Mouse (Mus musculus) thymus, postnatal 25 days (tissue): ENCODE measurements around the gene Prune2.
A peak's percentile ranks its signal among the peaks of the same experiment; 100 is the strongest.

ENCODE experiments used
- DNase-seq: peaks from one replicate; pipeline ENCODE4 v3.0.0; 2022

Gene Prune2

DNA sequence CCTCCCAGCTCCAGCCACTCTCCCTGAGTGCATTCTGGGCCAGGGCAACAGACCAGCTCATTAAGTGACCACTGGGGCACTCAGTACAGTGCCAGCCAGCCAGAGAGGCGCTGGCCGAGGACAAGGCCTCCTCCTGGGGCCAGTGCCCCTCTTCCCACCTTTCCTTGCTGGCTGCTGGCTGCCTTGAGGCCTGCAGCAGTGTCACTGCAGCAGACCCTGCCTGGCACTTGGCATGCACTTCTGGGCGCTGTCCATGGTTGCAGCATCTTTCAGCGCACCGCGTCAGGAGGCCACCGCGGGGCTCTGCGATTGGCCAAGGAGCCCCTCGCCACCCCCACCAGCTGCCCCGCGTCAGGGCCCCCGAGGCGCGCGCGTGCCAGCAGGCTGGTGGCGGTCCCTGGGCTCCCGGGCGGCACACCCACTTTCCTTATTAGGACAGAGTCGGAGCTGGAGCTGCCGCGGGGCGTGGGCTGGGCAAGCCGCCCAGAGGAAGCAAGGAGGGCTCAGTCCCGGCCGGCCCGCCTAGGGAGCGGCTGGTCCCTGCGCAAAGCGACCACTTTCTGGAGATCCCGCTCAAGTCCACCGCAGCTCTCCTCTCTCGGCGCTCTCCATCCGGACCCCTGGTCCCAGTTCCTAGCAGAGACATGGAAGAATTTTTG lies at the start of gene Prune2:
Gene Prune2 (plus strand): TSS at position 506 of the 659 bp plus-strand sequence.
- DNase-seq: peak; percentile 42

DNA sequence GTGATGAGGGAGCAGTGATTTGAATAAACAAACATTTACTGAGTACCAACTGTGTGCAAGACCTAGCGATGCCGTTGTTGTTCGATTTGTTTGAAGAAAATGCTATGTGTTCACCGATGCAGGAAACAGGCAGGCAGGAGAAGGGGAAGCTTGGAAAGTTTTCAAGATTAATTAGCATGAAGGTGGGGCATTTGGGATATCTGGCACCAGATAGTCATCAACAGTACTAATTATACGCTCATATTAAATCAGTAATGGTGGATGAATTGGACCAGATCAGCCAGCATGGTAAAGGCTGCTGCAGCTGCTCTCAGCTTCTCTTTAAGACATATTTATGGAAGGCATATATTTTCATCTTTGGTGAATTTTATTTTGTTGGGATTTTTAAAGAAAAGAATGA lies 44.4 kb upstream of the Prune2 start:
- no peak for DNase-seq

DNA sequence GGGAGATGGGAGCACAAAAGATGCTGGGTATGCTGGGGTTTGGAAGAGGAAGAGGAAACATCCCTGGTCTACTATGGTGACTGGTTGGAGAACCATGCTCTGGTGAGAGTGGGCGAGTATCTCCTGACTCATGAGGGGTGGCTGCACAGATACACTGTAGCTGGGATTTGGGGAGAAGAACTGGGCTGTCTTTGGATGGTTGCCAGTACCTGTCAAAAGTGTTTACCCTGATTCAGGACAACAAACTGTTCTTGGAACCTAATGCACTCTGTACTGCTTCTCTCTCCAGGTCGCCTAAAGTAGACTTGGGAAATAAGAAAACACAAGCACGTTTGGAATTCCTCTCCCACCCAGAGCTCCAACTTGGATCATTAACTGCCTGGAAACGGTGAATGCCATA lies 31.4 kb upstream of the Prune2 start:
- DNase-seq: no peak

DNA sequence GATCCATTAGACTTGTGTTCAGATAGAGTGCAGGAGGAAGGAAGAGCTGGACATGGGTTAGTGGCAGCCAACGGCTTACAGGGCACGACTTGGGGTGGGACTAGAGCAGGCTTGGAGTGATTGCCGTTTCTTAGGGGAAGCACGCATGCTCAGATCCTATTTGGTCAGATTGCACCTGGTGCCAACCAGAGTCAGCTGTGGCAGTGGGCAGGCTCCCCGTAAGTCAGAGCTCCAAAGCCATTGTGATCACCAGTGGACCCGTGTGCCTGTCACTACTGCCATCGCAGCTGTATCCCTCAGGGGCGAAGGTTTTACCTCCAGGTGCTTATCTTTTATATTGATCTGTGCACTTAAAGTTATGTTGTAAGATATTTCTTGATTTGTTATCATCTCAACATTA lies 21.3 kb upstream of the Prune2 start:
- no peak for DNase-seq

DNA sequence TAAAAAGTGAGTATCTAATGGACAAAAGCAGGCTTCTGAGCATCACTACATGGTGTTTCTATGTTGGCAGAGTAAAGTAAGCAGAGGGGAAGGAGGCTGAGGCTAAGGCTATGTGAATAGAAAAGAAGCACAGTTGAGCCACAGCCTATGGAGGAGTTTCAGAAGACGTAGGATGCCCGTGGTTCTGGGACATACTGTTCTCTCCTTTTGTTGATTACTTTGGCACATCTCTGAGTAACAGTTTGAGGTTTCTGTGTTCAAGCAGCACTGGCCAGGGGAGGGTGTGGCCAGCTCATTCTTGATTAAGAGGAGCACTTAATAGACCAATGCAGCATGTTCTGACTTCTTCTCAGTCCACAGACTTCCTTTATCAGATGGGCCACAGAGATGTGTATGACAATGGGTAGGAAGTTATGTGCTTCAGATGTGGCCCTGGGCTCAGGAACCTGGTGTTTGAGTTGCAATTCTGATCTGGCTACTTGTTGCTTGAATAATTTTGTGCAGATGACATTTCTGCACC lies 7.1 kb upstream of the Prune2 start:
- DNase-seq: no peak

DNA sequence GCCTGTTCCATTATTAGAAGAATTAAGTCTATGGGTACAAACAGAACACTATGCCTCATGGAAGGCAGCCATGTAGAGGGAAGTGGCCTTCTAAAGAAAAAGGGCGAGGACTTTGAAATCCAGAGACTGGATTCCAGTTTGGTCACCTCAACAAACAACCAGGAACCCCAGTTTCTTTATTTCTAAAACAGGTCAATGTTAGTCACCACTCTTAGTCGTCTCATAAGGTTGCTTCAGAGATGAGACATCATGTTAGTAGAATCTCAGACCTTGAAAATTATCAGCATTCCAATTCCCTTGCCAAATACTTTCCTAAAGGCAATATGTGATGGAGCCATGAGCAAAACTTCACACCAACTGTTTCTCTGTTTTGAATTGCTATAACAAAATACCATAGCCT lies 6.6 kb upstream of the Prune2 start:
- DNase-seq: no peak

DNA sequence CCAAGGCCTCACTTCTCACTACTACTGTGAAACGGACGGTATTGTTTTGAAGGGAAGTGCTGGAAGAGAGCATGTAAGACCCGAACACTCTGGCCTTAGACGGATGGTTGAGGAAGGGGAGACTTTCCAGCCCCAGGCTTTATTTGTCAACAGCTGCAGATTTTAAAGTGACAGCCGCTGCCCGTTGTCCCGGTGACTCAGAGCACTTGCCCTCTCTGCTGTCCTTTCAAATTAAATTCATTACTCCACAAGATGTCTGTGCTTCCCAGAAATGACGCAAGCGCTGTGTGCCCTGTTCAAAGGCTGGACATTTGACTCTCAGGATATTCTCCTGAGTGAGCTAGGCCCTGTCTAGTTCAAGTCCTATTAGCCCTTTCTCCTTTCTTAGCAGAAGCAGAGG lies 5.9 kb upstream of the Prune2 start:
- DNase-seq: no peak

DNA sequence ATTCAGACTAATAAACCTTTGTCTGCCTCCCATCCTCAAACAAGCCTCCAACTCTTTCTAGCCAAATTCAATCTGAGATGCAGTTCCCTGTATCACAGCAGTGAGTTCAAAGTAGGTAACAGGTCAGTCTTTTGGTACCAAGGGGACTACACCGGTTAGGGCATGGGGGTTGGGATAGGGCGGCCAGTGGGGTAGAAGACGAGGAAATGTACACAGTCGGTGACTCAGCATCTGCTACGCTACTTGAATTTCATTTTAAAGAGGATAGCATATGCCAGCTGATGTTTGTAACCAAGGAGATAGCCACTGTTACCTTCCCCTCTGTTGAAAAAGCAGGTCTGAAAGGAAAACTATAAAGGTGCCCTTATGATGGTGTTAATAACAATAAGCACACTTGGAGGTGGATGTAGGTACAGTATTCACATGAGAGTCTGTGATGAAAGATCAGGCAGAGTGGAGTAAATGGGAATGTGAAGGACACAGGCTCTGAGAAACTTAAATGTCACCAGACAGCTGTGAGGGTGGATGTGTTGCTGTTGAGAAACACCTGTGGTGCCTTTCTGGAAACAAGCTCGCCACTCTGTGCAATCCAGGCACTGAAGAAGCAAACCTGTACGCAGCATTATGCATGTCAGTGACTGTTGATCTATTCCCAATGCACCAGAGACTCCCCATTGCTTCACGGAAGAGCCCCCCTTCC lies 5.1 kb upstream of the Prune2 start:
- no peak for DNase-seq

DNA sequence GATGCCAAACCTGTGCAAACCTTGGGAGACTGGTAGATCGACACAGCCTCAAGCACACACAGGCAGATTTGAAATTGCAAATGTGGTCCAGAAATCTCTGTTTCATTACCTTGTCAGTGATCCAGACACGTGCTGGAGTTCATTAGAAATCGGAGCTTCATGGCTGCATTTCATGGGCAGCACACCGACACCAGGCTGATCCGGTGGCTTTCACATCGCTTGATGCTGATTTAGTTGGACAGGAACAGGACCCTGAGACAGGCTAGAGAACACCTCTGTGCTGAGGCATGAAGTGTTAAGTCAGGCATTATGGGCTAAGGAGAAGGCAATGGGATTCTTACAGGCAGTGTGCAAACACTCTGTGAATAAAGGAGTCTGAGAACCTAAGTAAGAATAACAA lies 1.2 kb upstream of the Prune2 start:
- DNase-seq: no peak

DNA sequence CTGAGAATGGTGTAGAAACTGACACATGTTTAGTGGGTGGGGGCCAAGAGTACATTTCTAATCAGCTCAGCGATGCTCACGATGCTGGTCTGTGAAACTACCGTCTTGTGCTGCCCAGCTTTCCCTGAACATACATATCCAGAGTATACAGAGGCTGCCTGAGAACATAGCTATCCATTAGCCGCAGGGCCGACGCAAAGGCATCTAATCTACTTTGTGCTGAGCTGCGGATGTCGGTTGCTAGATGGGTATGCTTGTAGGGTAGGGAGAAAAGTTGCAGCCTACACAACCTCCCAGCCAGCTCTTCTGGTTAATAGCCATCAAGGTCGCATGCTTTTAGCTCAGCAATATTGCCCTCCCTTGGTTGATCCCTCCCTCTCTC lies 696 bp upstream of the Prune2 start:
- DNase-seq: no peak

DNA sequence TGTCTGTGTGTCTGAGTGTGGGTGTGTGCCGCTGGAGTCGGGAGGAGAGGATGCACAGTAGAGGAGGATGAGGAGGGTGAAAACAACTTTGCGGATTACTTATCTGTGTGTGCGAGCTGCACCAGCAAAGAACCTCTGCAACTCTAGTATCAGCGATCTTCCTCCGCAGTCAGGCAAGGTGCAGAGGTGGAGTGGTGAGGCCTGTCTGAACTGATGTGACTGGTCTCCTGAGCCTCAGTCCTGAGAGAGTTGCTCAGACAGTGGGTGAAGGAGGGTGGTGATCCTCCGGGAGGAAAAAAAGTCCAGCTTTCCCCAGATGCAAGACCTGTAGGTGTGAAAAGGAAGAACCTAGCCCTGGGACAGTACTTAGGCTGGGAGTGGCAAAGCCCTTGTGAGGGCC lies 401 bp downstream of the Prune2 start:
- no peak for DNase-seq

DNA sequence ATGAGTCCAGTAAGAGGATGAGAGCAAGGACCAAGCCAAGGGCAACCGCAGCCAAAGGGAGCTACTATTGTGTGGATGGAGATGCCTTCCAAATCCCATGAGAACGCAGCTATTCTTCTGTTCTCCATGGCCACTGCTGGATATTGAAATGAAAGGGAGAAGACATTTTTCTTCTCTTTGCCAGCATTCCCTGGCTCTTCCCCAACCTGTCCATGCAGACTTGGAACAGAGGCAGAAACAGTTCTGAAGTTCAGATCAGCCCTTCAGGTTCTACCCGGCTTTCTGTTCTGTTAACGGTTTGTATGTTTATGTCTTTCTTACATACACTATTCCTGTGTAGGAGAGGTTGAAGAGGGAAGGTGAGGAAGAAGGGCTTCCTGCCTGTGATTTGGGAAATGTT lies 3.1 kb downstream of the Prune2 start:
- no peak for DNase-seq

DNA sequence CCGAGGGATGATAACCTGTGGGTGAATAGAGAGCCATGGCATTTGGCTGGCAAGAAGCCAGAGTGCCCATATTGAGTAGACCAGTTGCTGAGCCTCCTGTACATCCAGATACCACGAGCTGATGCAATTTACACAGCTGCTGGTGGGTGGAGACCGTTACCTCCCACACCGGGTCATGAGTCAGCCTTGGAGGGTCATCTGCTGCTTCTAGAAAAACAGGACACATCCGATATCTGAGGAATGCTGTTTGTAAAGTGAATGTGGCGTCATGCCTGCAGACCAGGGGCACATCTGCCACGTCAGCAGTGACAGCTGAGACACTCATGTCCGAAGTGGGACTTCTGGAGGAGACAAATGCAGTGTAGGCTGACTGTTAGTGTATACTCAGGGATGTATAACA lies 3.6 kb downstream of the Prune2 start:
- no peak for DNase-seq

DNA sequence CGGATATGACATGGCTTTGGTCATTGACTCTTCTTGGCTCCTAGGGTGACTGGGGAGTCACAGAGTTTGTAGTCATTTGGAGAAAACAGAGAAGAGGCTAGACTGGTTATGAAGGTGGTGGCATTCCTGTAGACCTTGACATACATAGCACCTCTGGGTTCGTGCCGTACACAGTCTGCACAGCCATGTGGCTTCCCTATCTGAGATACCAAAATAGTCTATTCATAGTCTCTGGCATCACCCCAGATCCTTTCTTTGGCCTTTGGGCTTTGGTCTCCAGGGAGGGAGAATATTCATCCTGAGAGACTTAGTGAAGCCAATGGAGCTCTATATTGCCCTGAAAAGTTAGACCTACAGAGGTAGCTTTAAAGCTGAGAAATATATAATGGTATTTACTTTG lies 5.1 kb downstream of the Prune2 start:
- DNase-seq: no peak

DNA sequence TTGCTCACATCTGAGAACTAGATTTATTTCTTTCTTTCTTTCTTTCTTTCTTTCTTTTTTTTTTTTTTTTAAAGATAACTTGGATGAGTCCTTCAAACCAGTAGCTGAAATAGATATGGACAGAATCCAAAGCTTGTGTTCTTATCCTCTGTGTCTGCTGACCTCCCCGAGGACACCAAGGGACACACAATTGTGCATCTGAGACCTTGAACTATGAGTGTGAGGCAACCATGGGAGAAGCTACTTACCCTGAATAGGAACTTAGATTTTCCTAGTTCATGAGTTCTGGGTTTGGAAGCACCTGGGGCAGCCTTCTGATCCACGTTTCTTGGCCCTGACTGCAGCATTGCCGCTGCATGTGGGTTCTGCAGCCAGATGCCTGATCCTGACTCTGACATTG lies 7.3 kb downstream of the Prune2 start:
- no peak for DNase-seq

DNA sequence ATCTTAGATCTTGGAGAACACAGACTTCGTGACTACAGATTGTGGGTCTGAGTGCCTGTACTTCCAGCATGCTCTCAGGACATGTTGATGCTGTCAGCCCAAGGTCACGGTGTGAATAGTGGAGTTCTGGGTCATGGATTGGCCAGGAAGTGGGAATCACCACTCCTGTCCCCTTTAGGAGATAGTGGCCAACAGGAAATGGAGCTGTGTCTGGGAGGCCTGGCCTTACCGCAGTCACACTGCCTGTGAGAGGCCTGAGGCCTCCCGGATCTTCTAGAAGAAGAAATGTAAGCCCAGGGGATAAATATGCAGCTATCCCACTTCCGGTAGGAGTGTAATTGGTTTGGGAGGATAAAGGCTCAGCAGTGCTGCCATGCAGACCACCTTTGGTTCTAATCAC lies 12.8 kb downstream of the Prune2 start:
- DNase-seq: no peak

DNA sequence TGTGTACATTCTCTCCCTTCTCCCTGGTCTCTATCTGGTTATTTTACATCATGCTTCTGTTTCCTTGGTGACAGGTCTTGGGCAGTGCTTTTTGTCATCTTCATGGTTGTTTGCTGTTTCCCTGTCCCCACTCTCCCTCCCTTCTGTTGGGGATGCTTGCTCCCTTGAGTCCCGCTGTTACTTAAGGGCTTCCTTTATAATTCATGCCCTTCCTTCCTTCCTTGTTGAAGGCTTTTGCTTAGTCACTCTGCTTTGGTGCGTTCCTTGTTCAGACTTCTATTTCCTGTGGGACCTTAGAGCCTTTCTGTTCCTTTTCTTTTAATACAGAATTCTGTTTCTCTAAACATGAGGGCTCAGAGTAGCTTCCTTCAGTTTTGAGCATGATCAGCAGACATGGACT lies 14.7 kb downstream of the Prune2 start:
- no peak for DNase-seq

DNA sequence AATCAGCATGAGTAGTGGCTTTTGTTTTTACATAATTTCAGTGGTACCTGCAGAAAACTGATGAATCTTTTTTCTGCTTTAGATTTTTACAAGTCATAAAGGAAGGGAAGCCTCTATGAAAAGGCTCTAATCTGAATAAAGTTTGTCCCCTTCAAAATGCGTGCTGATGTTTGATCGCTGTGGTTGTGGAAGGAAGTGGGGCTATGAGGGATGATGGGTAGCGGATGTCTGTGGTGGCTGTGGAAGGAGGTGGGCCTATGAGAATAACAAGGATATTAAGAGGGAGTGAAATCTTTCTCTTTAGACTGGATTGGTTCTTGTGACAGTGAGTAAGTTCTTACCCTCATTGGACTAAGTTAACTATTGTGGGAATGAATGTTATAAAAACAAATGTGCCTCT lies 23.0 kb downstream of the Prune2 start:
- no peak for DNase-seq

DNA sequence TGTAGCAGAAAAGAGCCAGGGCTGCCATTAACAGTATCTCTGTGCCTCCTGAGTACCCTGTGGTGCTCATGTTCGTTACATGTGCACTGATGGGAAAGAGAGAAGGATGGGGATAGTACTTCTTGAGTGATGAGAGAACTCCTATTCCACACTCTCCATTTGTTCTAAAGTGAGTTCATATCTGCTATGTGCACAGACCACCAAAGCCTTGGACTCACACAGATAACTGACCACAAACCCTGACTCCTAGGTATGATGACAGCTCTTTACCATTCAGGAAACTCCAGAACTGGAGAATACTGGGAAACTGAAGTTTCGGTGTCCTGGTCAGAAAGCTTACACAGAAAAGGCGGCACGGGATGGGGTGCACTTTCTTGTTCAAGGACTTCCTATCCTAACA lies 25.8 kb downstream of the Prune2 start:
- DNase-seq: no peak

DNA sequence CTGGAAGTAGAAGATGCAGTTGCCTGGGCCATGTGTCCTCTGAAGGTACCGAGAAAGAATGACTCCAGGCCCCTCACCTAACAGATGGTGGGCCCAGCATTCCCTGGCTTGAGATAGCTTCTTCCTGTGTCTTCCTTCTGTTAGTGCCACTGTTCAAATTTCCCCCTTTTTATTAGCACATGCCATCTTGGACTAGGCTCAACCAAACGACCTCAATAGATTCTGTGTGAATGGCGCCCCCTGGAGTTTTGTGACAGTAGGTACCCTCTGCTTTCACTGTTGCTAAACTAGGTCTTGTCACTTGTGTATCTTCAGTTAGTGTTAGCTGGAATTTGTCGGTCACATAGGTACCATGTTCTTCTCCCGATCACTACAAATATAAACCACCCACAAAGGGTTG lies 29.0 kb downstream of the Prune2 start:
- peak; percentile 35 for DNase-seq

DNA sequence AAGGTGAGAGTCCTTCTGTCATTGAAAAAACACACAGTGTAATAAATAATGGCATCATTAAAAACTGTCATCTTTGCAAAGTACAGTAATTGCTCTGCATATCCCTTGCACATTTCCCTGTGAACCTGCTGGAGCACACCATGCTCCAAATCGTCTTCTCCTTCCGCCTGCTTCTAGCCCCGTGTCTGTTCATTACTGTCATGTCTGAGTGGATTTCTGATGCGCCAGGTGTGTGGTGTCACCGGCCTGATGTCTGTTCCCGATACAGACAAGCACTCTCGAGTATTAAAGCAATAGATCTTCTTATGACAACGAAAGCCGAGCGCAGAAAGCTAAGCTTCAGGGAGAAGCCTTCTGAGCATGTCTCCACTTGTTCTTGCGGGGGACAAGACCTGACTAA lies 32.1 kb downstream of the Prune2 start:
- no peak for DNase-seq

DNA sequence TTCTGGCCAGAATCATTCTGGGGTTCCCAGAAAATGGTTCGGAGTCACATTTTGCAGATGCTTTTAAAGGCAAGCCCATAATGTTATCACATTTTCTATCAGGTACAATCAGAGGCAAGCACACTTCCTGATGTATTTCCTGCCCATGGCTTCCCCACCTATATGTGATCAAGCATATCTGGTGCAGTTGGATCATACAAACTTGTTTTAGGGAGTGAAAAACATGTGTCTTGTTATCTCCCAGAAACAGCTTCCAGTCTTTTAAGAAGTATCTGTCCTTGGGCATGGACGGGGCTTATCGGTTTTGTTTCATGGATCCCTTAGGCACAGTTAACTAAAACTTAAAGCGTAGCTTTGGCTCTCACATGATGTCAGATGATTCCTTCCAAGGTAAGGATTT lies 36.2 kb downstream of the Prune2 start:
- DNase-seq: no peak

DNA sequence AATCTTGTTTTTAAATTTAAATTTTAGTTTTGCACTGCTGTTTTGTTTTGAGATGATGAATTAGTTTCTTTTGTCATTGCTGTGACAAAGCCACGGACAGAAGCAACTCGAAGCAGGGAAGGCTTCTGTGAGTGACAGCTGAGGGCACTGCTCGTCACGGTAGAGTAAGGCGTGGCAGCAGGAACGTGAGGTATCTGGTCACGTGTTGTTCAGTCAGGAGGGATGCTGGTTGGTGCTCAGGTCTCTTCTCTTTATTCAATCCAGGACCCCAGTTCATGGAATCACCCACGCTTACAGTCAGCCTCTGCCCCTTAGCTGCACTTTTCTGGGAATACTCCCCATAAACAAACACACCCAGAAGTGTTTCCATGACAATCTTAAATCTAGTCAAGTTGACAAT lies 38.3 kb downstream of the Prune2 start:
- no peak for DNase-seq

DNA sequence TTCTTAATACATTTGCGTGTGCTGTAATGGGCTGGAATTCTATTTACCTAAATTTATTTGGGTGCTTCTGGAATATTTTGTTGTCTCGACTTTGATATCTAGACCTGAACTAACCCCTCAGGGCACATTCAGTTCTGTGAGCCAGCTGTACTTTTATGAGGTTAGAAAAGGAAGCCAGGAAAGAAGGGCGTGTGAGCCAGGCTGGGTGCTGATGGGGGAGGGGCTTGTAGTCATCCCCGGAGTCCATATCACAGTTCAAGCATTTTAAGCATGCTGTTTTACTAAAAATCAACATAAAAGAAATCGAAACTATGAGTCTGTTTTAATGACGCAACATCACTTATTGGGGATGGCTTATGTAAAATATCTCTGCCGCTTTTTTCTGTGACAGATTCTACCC lies 42.0 kb downstream of the Prune2 start:
- peak; percentile 69 for DNase-seq
